Mouse (Mus musculus) left cerebral cortex, postnatal 10 days (tissue): Measurements from ENCODE around the gene Nav3. TPM values are rescaled to one million over a fixed set of nuclear protein-coding genes. Genes with fewer than 3 reads are reported as not detected.

ENCODE experiments used
- DNase-seq, 2 experiments: peaks; one replicate each; pipeline ENCODE4 v3.0.0; 2021 to 2022; ENCODE audit warnings: low spot score in 2 of 2, mixed read lengths in 1 of 2; ENCODE audit errors: extremely low spot score in 1 of 2
- intact Hi-C: fragments of 180-260 bp; cut with DNase I; formaldehyde crosslinking; loops from one replicate; pipeline ENCODE4 v1.15.1; 2025
- total RNA-seq, 2 experiments: library from RNA; stranded (reverse); gene quantifications; 2 replicates each; pipeline ENCODE4 v1.2.3; 2021

The Nav3 gene
- total RNA-seq, 2 experiments from 2014 or later: 241 to 252 TPM

- intact Hi-C loops: no loop called here
- DNase-seq: no peak
Observed at GRCm38 (mm10) chr10:110240667-110241066, 215.3 kb downstream of the Nav3 start.

- intact Hi-C loops: no loop called here
- DNase-seq: no peak
Observed at GRCm38 (mm10) chr10:110233307-110233930, 222.6 kb downstream of the Nav3 start.

- no peak for DNase-seq
- intact Hi-C loops: no loop called here
Observed at GRCm38 (mm10) chr10:110206411-110206810, 249.6 kb downstream of the Nav3 start.

GRCm38 (mm10) chr10:110204121-110204697 is 251.8 kb downstream of the Nav3 start:
- no peak for DNase-seq

GRCm38 (mm10) chr10:110192881-110193280 is 263.1 kb downstream of the Nav3 start:
- intact Hi-C loops: no loop called here
- peak in 1 of 2 experiments; percentile 22 for DNase-seq

More at GRCm38 (mm10) chr10:110204121-110204697, 251.8 kb downstream of the Nav3 start:
- intact Hi-C loops: no loop called here

- peak; percentile 30 to 55 for DNase-seq
- intact Hi-C loops: no loop called here
Observed at GRCm38 (mm10) chr10:110192026-110192805, 263.8 kb downstream of the Nav3 start.

GRCm38 (mm10) chr10:110186242-110186641 is 269.8 kb downstream of the Nav3 start:
- DNase-seq: no peak
- intact Hi-C loops: no loop called here

- intact Hi-C loops: no loop called here
- DNase-seq: no peak
Observed at GRCm38 (mm10) chr10:110175874-110176273, 280.1 kb downstream of the Nav3 start.

- no peak for DNase-seq
- intact Hi-C loops: no loop called here
Observed at GRCm38 (mm10) chr10:110169416-110169815, 286.6 kb downstream of the Nav3 start.

- intact Hi-C loops: no loop called here
- DNase-seq: no peak
Observed at GRCm38 (mm10) chr10:110168892-110169291, 287.1 kb downstream of the Nav3 start.

- intact Hi-C loops: no loop called here
- DNase-seq: no peak
Observed at GRCm38 (mm10) chr10:110162596-110162995, 293.4 kb downstream of the Nav3 start.

GRCm38 (mm10) chr10:110160894-110161293 is 295.1 kb downstream of the Nav3 start:
- intact Hi-C loops: no loop called here
- no peak for DNase-seq

- DNase-seq: no peak
Observed at GRCm38 (mm10) chr10:110159548-110159947, 296.5 kb downstream of the Nav3 start.

GRCm38 (mm10) chr10:110158122-110158521 is 297.9 kb downstream of the Nav3 start:
- intact Hi-C loops: no loop called here
- no peak for DNase-seq

More at GRCm38 (mm10) chr10:110159548-110159947, 296.5 kb downstream of the Nav3 start:
- intact Hi-C loops: no loop called here

GRCm38 (mm10) chr10:110156412-110156811 is 299.6 kb downstream of the Nav3 start:
- intact Hi-C loops: no loop called here
- DNase-seq: no peak

- no peak for DNase-seq
- intact Hi-C loops: no loop called here
Observed at GRCm38 (mm10) chr10:110155494-110155893, 300.5 kb downstream of the Nav3 start.

- DNase-seq: no peak
- intact Hi-C loops: no loop called here
Observed at GRCm38 (mm10) chr10:110154873-110155237, 301.1 kb downstream of the Nav3 start.

- intact Hi-C loops: no loop called here
- DNase-seq: no peak
Observed at GRCm38 (mm10) chr10:110154001-110154872, 301.8 kb downstream of the Nav3 start.

GRCm38 (mm10) chr10:110120572-110120971 is 335.4 kb downstream of the Nav3 start:
- intact Hi-C loops: no loop called here

More at GRCm38 (mm10) chr10:110120572-110120971, 335.4 kb downstream of the Nav3 start:
- DNase-seq: no peak
